Mouse (Mus musculus): ENCODE measurements around the gene Ppp1r2. TPM values are rescaled to one million over a fixed set of nuclear protein-coding genes. Genes with fewer than 3 reads are reported as not detected.

Gene Ppp1r2
- polyA plus RNA-seq, 1 experiment from 2014 or later = 86.9 TPM

GRCm38 (mm10) chr16:31234808-31235456, 40.1 kb downstream of the Ppp1r2 start:
- DNase-seq (ENCODE audit: low spot score) = no peak

DNA sequence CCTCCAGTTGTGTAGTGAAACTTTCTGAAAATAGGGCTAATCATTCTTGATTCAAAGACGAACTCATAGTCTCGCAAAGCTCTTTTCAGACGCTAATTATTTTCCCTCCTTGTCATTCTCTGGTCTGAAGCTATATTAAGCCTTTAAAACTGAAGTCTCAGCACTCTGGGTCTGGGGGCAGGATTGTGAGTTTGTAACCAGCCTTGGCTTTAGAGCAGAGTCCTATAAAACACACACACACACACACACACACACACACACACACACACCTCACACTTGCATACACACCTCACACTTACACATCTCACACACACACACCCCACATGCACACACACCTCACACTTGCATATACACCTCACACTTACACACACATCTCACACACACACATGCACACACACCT, 40.7 kb downstream of the Ppp1r2 start:
- DNase-seq (ENCODE audit: low spot score) = no peak

DNA sequence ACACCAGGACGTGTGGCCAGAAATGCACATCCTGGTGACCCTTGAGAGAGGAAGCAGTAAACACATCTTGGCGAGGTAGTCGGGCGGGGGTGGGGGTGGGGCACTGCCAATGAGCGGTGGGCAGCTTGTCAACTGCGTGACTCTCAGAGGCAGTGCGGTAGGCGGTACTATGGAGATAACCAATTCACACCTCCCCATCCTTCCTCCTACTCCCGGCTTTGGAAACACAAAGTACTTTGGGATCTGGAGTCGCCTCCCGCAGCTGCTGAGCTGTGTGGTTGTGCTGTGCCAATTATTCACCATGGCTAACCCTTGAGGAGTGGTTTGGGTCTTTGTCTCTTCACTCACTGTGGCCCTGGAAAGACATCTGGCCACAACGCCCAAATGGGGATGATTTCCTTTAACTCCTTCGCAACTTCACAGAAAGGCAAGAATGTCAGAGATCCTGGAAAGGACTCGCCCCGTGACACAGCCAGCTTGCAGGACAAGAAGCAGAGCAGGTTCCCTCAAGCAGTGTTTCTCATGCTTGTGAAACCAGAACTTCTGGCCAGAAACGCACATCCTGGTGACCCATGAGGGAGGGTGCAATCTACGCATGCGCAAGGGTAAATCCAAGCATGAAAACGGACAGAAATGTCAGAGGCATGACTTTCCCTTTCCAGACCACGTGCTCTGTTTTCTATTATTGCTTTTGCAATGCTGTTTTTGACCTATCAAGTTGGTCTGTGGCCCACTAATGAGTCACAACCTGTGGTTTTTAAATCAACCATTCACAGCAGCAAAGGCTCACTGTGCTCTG, 41.3 kb downstream of the Ppp1r2 start:
- peak; percentile 13 for DNase-seq (ENCODE audit: low spot score)

GRCm38 (mm10) chr16:31233167-31233498, 41.9 kb downstream of the Ppp1r2 start:
- no peak for DNase-seq (ENCODE audit: low spot score)

DNA sequence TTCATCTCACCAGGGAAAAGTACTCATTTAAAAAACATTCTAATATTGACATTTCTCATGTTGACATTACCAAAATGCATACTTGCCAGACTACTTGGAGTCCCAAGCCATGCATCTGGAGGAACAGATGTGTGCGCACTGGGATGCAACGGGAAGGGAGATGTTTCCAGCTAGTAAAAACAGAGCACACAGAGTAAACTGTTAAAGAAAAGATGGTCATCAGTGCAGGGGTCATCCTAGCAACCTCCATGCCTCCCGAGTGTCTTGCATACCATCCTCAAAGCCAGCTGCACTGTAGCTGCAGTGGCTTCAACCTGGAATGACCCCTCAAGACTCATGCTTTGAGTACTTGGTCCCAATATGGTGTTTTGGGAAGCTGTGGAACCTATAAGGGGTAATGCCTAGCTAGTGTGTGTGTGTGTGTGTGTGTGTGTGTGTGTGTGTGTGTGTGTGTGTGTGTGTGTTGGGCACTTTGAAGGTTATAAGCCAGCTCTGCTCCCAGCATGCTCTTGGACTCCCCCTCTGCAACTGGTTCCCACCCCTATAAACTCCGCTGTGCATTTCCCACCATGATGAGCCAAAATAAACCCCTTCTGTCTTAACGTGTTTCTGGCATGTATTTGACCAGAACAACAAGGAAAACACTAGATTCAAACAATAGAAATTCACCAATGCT, 42.4 kb downstream of the Ppp1r2 start:
- DNase-seq (ENCODE audit: low spot score) = no peak

GRCm38 (mm10) chr16:31231591-31231990, 43.5 kb downstream of the Ppp1r2 start:
- DNase-seq (ENCODE audit: low spot score) = no peak

DNA sequence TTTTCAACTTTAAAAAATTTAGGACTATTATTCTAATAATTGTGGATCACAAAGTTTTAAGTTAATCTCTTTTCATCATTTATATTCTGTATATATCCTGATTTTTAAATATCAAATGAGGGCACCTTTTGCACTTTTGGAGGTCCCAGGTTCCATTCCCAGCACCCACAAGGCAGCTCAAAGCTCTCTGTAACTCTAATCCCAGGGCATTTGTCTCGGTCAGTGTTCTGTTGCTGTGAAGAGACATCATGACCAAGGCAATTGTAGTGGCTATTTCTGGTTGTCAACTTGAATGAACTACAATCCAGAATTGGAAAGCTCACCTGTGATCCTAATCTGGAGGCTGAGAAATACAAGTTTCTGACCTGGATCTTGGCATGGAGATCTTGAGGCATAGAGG, 47.3 kb downstream of the Ppp1r2 start:
- no peak for DNase-seq (ENCODE audit: low spot score)

GRCm38 (mm10) chr16:31215271-31215670, 59.8 kb downstream of the Ppp1r2 start:
- DNase-seq (ENCODE audit: low spot score) = no peak

DNA sequence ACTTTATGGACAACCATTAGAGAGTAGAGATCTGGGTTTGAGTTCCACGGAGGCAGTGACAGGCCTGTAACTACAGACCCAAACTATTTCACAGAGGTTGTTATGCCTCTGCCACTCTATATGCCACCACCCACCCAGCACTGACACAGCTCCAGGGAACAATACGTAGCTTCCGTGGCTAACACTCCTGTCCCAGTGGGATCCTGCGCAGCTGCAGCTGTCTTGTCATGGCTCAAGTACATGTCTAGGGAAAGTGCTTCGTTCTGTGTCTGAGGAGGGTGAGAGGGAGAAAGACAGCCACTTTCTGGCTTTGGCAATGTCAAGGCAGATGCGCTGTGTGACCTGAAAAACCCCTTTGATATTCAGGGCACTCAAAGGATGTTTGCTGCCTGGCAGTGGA, 61.6 kb downstream of the Ppp1r2 start:
- DNase-seq (ENCODE audit: low spot score) = no peak

DNA sequence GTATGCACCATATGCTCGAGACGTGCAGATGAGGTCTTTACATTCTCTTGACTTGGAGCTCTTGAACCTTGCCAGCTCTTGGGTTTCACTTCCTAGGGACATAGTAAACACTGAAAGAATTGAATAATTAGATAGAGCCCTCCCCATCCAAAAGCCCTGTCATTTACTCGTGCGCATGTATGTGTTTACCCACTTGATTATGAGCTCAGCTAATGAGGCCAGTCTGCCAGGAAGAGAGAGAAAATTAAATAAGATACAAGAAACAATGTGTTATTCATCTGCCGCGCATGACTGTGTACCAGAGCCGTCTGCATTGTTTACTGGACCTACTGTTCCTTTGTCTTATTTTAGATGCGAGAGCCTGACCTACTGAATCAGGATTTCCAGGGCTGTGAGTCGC, 63.6 kb downstream of the Ppp1r2 start:
- DNase-seq (ENCODE audit: low spot score) = no peak

GRCm38 (mm10) chr16:31210453-31210852, 64.6 kb downstream of the Ppp1r2 start:
- no peak for DNase-seq (ENCODE audit: low spot score)

DNA sequence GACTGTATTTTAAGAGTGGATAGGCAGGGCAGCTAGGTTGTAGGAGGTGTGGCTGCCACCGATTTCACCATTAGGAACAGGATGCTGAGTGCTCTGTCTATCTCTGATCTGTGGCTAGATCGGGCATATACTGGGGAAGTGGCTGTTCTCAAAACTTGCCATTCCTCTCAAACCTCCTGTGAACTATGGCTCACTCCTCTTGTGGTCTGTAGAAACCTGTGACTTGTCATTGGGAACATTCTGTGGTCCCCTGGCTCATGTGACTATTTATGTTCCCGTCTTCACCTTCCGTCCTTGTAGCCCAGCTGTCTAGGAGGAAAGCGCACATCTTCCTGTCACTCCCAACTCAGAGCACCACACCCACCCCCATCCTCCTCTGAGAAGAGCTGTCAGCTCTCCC, 65.2 kb downstream of the Ppp1r2 start:
- peak; percentile 29 for DNase-seq (ENCODE audit: low spot score)

DNA sequence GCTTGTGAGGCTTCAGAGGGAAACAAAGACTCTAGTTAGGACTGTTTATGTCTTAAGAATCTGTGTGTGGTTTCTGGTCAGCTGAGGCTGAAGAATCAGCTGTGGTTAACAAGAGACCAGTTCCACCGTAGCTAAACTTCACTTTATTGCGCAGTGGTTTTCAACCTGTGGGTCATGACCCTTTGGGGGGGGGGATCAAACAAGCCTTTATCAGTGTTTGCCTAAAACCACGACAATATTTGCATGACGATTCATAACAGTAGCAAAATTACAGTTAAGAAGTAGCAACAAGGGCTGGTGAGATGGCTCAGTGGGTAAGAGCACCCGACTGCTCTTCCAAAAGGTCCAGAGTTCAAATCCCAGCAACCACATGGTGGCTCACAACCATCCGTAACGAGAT, 69.4 kb downstream of the Ppp1r2 start:
- no peak for DNase-seq (ENCODE audit: low spot score)

GRCm38 (mm10) chr16:31205187-31205586, 69.9 kb downstream of the Ppp1r2 start:
- DNase-seq (ENCODE audit: low spot score) = no peak

DNA sequence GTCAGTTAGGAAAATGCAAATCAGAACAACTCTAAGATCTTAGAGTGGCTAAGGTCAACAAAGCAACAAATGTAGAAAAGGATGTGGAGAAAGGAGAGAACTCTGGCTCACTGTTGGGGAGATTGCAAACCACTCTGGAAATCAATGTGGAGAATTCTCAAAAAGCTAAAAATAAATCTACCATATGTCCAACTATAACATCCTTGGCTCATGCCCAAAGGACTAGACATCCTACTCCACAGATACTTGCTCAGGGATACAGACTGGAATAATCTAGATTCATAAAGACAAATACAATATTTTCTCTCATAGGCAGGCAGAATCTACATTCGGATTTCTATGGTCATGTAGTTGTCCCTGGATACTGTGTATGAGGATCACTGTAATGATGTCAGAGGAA, 70.9 kb downstream of the Ppp1r2 start:
- DNase-seq (ENCODE audit: low spot score) = no peak

GRCm38 (mm10) chr16:31201704-31202103, 73.4 kb downstream of the Ppp1r2 start:
- DNase-seq (ENCODE audit: low spot score) = no peak

Small RNA genes within 50 kb of the gene (microRNA-seq; reads per million reads assigned to microRNA genes)
- not detected for gene Gm27415 (ENCODE audit: borderline number of aligned reads)

Other genes starting within 250 kb of the Ppp1r2 start
- 7.6 and 9.0 TPM in 2 replicates for gene Xxylt1, start 193.8 kb downstream of the Ppp1r2 start, polyA plus RNA-seq (2015; fragmentation: Nextera tagmentation; extraction: Ambion mirVana)
- gene Acap2, start 74.0 kb downstream of the Ppp1r2 start, polyA plus RNA-seq (2015; fragmentation: Nextera tagmentation; extraction: Ambion mirVana) = 15.2 and 16.2 TPM in 2 replicates
- 6.6 and 8.3 TPM in 2 replicates for gene Apod, start 39.5 kb upstream of the Ppp1r2 start, polyA plus RNA-seq (2015; fragmentation: Nextera tagmentation; extraction: Ambion mirVana)
- gene Bdh1, start 147.0 kb upstream of the Ppp1r2 start, polyA plus RNA-seq (2015; fragmentation: Nextera tagmentation; extraction: Ambion mirVana) = 76.1 and 78.6 TPM in 2 replicates